Mouse (Mus musculus) mouse trophoblast stem cell (cell line): ENCODE results near the gene Ercc2.

Experiments used
- in situ Hi-C, 2 experiments: fragments of 300-500 bp; cut with MseI, MboI; formaldehyde crosslinking; loops; 2 replicates in 1 of 2; 3 replicates in 1 of 2; pipeline ENCODE4 v1.15.1; 2025

Ercc2 gene

GRCm38 (mm10) chr7:19381377-19382165 is at the start of gene Ercc2:
TSS of gene Ercc2 (plus strand) at chr7:19382010.
- in situ Hi-C loops = no loop called here

GRCm38 (mm10) chr7:19332709-19333352 is 49.0 kb upstream of the Ercc2 start:
- in situ Hi-C loops = no loop called here

GRCm38 (mm10) chr7:19335583-19335982 is 46.2 kb upstream of the Ercc2 start:
- in situ Hi-C loops = no loop called here

- in situ Hi-C loops = no loop called here
Observed at GRCm38 (mm10) chr7:19337122-19337521, 44.7 kb upstream of the Ercc2 start.

- in situ Hi-C loops = no loop called here
Observed at GRCm38 (mm10) chr7:19338060-19338459, 43.8 kb upstream of the Ercc2 start.

- in situ Hi-C loops = no loop called here
Observed at GRCm38 (mm10) chr7:19338596-19338995, 43.2 kb upstream of the Ercc2 start.

- in situ Hi-C loops = loop anchor here (5.0 kb wide), 1 partner anchor 39 kb away; no protein-coding TSS in a partner anchor
Observed at GRCm38 (mm10) chr7:19341250-19341649, 40.6 kb upstream of the Ercc2 start.

GRCm38 (mm10) chr7:19341761-19342409 is 39.9 kb upstream of the Ercc2 start:
- in situ Hi-C loops = loop anchor here (5.0 kb wide), 1 partner anchor 40 kb away; no protein-coding TSS in a partner anchor

- in situ Hi-C loops = loop anchor here (5.0 kb wide), 1 partner anchor 40 kb away; no protein-coding TSS in a partner anchor
Observed at GRCm38 (mm10) chr7:19342481-19343027, 39.3 kb upstream of the Ercc2 start.

- in situ Hi-C loops = loop anchor here (5.0 kb wide), 1 partner anchor 41 kb away; no protein-coding TSS in a partner anchor
Observed at GRCm38 (mm10) chr7:19343210-19343808, 38.5 kb upstream of the Ercc2 start.

GRCm38 (mm10) chr7:19344237-19344847 is 37.5 kb upstream of the Ercc2 start, which contains the start of gene Ercc1:
TSS of gene Ercc1 (plus strand) at chr7:19344778.
- in situ Hi-C loops = loop anchor here (5.0 kb wide), 1 partner anchor 42 kb away; no protein-coding TSS in a partner anchor

GRCm38 (mm10) chr7:19344938-19345471 is 36.8 kb upstream of the Ercc2 start:
- in situ Hi-C loops = loop anchor here (5.0 kb wide), 1 partner anchor 43 kb away; no protein-coding TSS in a partner anchor

- in situ Hi-C loops = no loop called here
Observed at GRCm38 (mm10) chr7:19349188-19349915, 32.5 kb upstream of the Ercc2 start.

- in situ Hi-C loops = no loop called here
Observed at GRCm38 (mm10) chr7:19350221-19350620, 31.6 kb upstream of the Ercc2 start.

- in situ Hi-C loops = no loop called here
Observed at GRCm38 (mm10) chr7:19354991-19355390, 26.8 kb upstream of the Ercc2 start.

GRCm38 (mm10) chr7:19356311-19356710 is 25.5 kb upstream of the Ercc2 start:
- in situ Hi-C loops = no loop called here

GRCm38 (mm10) chr7:19357381-19358375 is 24.1 kb upstream of the Ercc2 start:
- in situ Hi-C loops = no loop called here

- in situ Hi-C loops = no loop called here
Observed at GRCm38 (mm10) chr7:19358634-19359033, 23.2 kb upstream of the Ercc2 start.
